15 mouse cellular contexts compared by ENCODE assay signal in genomic region chr12:112914527-112914926, GRCm38 (mm10). TPM values are rescaled to one million over a fixed set of nuclear protein-coding genes. Genes with fewer than 3 reads are reported as not detected.
A peak's percentile ranks its signal among the peaks of the same experiment; 100 is the strongest.
DNase-seq lines count a peak whose midpoint lies in the region; ATAC-seq and TF ChIP-seq lines count a peak whose summit lies in the region.
"Had no signal": no experiment of that assay in that cellular context is flagged by ENCODE, and none has a peak within 500 bp of the region (broad histone marks: within the 10 kb centered on the region; RNA-seq: fewer than 3 reads in every experiment).

No protein-coding gene starts in this region.

- ATAC-seq in common myeloid progenitor, adult 5-6 weeks (replicated peaks; ENCODE audit: low read depth, poor library complexity, severe bottlenecking): peak; percentile 16; the same call in 1 of the 2 replicates
- 0 out of 2 replicates have a peak, but pooled peaks have one; percentile 5 for ATAC-seq in heart, postnatal 0 days (ENCODE audit: insufficient read depth, low read depth)
- 0 out of 2 replicates have a peak, but pooled peaks have one; percentile 4 for ATAC-seq in megakaryocyte progenitor cell, adult 5-6 weeks (replicated peaks; ENCODE audit: poor library complexity)
- ATAC-seq: forebrain, embryonic 15.5 days; Patski had no signal

- no peak for TF ChIP-seq CTCF in kidney, adult 2 months (conservative IDR thresholded peaks at IDR 0.05; ENCODE audit: insufficient read depth, insufficient read length, low read depth, low read length)
- no peak for TF ChIP-seq CTCF in heart, postnatal 0 days (IDR thresholded peaks at IDR 0.05; ENCODE audit: low read depth)

- 60% methylated on average over 11 of the region's 11 CpGs for WGBS in kidney, adult 2 months
- 71% methylated on average over 11 of the region's 11 CpGs for WGBS in heart, postnatal 0 days

- no peaks in the 10 kb centered on the region for H3K4me1 ChIP-seq in kidney, adult 2 months (ENCODE audit: control insufficient read depth, insufficient read depth, low read length)
- H3K4me1 ChIP-seq in heart, postnatal 0 days (ENCODE audit: control insufficient read depth, insufficient read depth): peaks cover 13% of the 10 kb centered on the region; the same call in 1 of the 2 replicates
- H3K4me1 ChIP-seq: embryonic facial prominence, embryonic 15.5 days; forebrain, embryonic 15.5 days; limb, embryonic 15.5 days had no signal

- H3K9me3 ChIP-seq in heart, postnatal 0 days (replicated peaks; ENCODE audit: control insufficient read depth, low read length): no peaks in the 10 kb centered on the region
- H3K9me3 ChIP-seq: embryonic facial prominence, embryonic 15.5 days; forebrain, embryonic 15.5 days; hindbrain, embryonic 13.5 days; limb, embryonic 15.5 days had no signal

- no peak overlapping the region for H3K27ac ChIP-seq in kidney, adult 2 months (ENCODE audit: insufficient read depth, low read depth, low read length)
- 0 out of 2 replicates have a peak overlapping the region, but pooled peaks have one; percentile 30 for H3K27ac ChIP-seq in heart, postnatal 0 days (ENCODE audit: low read depth)
- H3K27ac ChIP-seq: embryonic facial prominence, embryonic 15.5 days; forebrain, embryonic 15.5 days; kidney, postnatal 0 days; limb, embryonic 15.5 days; stomach, postnatal 0 days had no signal

- TF ChIP-seq EP300 in heart, postnatal 0 days (IDR thresholded peaks at IDR 0.05; ENCODE audit: low read depth): peak; percentile 72; the same call in 1 of the 2 replicates

- H3K27me3 ChIP-seq in kidney, adult 2 months (replicated peaks; ENCODE audit: control insufficient read depth, insufficient read depth, low read length): no peaks in the 10 kb centered on the region
- H3K27me3 ChIP-seq in heart, postnatal 0 days (ENCODE audit: control insufficient read depth, insufficient read depth, low read length): peaks cover 21% of the 10 kb centered on the region
- H3K27me3 ChIP-seq: embryonic facial prominence, embryonic 15.5 days; forebrain, embryonic 15.5 days; hindbrain, embryonic 13.5 days; limb, embryonic 15.5 days; Patski had no signal

- no peak overlapping the region for H3K9ac ChIP-seq in heart, postnatal 0 days (replicated peaks; ENCODE audit: low read depth, low read length)
- H3K9ac ChIP-seq: embryonic facial prominence, embryonic 15.5 days; forebrain, embryonic 15.5 days; hindbrain, embryonic 13.5 days; limb, embryonic 15.5 days had no signal

- TF ChIP-seq POLR2A in kidney, adult 2 months (IDR thresholded peaks at IDR 0.05; ENCODE audit: low read depth, low read length): no peak

- peak; percentile 46 for DNase-seq in kidney, adult 2 months
- DNase-seq in kidney, adult 18-20 months: no peak
- DNase-seq in heart, postnatal 0 days (ENCODE audit: low spot score): no peak
- DNase-seq in cerebellum, adult 18-20 months: no peak
- DNase-seq in left cerebral cortex, postnatal 4 days: no peak
- no peak for DNase-seq in natural killer cell, adult 2 months (ENCODE audit: low spot score in 2 of 2)

- no peak overlapping the region for H3K4me3 ChIP-seq in kidney, adult 2 months (ENCODE audit: insufficient read depth, low read depth, low read length)
- H3K4me3 ChIP-seq in heart, postnatal 0 days (ENCODE audit: low read depth, low read length): no peak overlapping the region
- H3K4me3 ChIP-seq: embryonic facial prominence, embryonic 15.5 days; forebrain, embryonic 15.5 days; hindbrain, embryonic 13.5 days; limb, embryonic 15.5 days had no signal

- no peak overlapping the region for H3K4me2 ChIP-seq in heart, postnatal 0 days (ENCODE audit: low read depth, low read length)
- H3K4me2 ChIP-seq: embryonic facial prominence, embryonic 15.5 days; forebrain, embryonic 15.5 days; hindbrain, embryonic 13.5 days; limb, embryonic 15.5 days had no signal

- no peaks in the 10 kb centered on the region for H3K36me3 ChIP-seq in kidney, adult 2 months (ENCODE audit: control insufficient read depth, insufficient read depth, low read length)
- peaks cover 14% of the 10 kb centered on the region for H3K36me3 ChIP-seq in heart, postnatal 0 days (replicated peaks; ENCODE audit: control insufficient read depth, insufficient read depth, low read length)

- intact Hi-C loops in left cerebral cortex, postnatal 4 days (cut with DNase I): no loop called here

RNA-seq across cellular contexts. Expression of gene Jag2, which starts 15.0 kb away (rescaled TPM):
- polyA plus RNA-seq in kidney, adult 2 months (2012; rRNA removed): 10.1 and 10.6 TPM in 2 replicates
- 1.5 and 6.3 TPM in 2 replicates for total RNA-seq in common myeloid progenitor, adult 5-6 weeks (2017)
- total RNA-seq in heart, postnatal 0 days (2014; rRNA removed; ENCODE audit: low replicate concordance): 22.7 and 58.5 TPM in 2 replicates
- 1.8 and 3.3 TPM in 2 replicates for polyA plus RNA-seq in heart, postnatal 0 days (2015; fragmentation: Nextera tagmentation; extraction: Ambion mirVana)
- total RNA-seq in megakaryocyte progenitor cell, adult 5-6 weeks (2015): 0.64 and 0.78 TPM in 2 replicates
- total RNA-seq in megakaryocyte progenitor cell, adult 5-6 weeks (2017): 2.4 and 4.5 TPM in 2 replicates
- 10 to 100 TPM; 76.5 to 97.2 TPM for total RNA-seq in left cerebral cortex, postnatal 4 days (2021)

RNA-seq across cellular contexts. Expression of gene Nudt14, which starts 27.4 kb away (rescaled TPM):
- 66.1 and 73.0 TPM in 2 replicates for polyA plus RNA-seq in kidney, adult 2 months (2012; rRNA removed)
- 17.4 and 27.8 TPM in 2 replicates for total RNA-seq in common myeloid progenitor, adult 5-6 weeks (2017)
- total RNA-seq in heart, postnatal 0 days (2014; rRNA removed; ENCODE audit: low replicate concordance): 13.5 and 33.9 TPM in 2 replicates
- 28.2 and 33.2 TPM in 2 replicates for polyA plus RNA-seq in heart, postnatal 0 days (2015; fragmentation: Nextera tagmentation; extraction: Ambion mirVana)
- total RNA-seq in megakaryocyte progenitor cell, adult 5-6 weeks (2015): 12.6 and 13.4 TPM in 2 replicates
- 14.8 TPM in 2 replicates for total RNA-seq in megakaryocyte progenitor cell, adult 5-6 weeks (2017)
- total RNA-seq in left cerebral cortex, postnatal 4 days (2021): 10 to 100 TPM; 12.5 to 16.7 TPM

RNA-seq across cellular contexts. Expression of gene Gpr132, which starts 46.5 kb away (rescaled TPM):
- polyA plus RNA-seq in kidney, adult 2 months (2012; rRNA removed): 1.7 and 4.6 TPM in 2 replicates
- 5.4 and 9.3 TPM in 2 replicates for total RNA-seq in common myeloid progenitor, adult 5-6 weeks (2017)
- 0.38 TPM in 1 of 2 replicates, not detected in the other for total RNA-seq in heart, postnatal 0 days (2014; rRNA removed; ENCODE audit: low replicate concordance)
- polyA plus RNA-seq in heart, postnatal 0 days (2015; fragmentation: Nextera tagmentation; extraction: Ambion mirVana): 0.04 TPM in 1 of 2 replicates, not detected in the other
- 11.4 and 14.1 TPM in 2 replicates for total RNA-seq in megakaryocyte progenitor cell, adult 5-6 weeks (2015)
- total RNA-seq in megakaryocyte progenitor cell, adult 5-6 weeks (2017): 5.7 and 6.1 TPM in 2 replicates
- total RNA-seq in left cerebral cortex, postnatal 4 days (2021): not detected
- polyA plus RNA-seq: forebrain, embryonic 15.5 days; hindbrain, embryonic 13.5 days; Patski had no signal
